Mouse (Mus musculus): Measurements from ENCODE around the gene Klhl33.
"Not testable (repeated sequence)": the region's sequence is repeated elsewhere in the genome, so short reads cannot be mapped to it uniquely, and the experiment has no call there.

Gene Klhl33

GRCm38 (mm10) chr14:50897374-50897765, at the start of gene Klhl33:
Gene Klhl33 (minus strand): TSS chr14:50897507.
- peak; percentile 42 for DNase-seq (ENCODE audit: low spot score)

GRCm38 (mm10) chr14:50945526-50945925, 48.2 kb upstream of the Klhl33 start:
- DNase-seq (ENCODE audit: low spot score): not testable (repeated sequence)

- not testable (repeated sequence) for DNase-seq (ENCODE audit: low spot score)
Observed at GRCm38 (mm10) chr14:50945081-50945480, 47.8 kb upstream of the Klhl33 start.

- peak; percentile 65 for DNase-seq (ENCODE audit: low spot score)
Observed at GRCm38 (mm10) chr14:50944668-50945033, 47.3 kb upstream of the Klhl33 start.

- DNase-seq (ENCODE audit: low spot score): peak; percentile 92
Observed at GRCm38 (mm10) chr14:50943932-50944667, 46.8 kb upstream of the Klhl33 start, which contains the start of gene Gm49342. Gene Gm49342 (plus strand): TSS chr14:50944517.

- DNase-seq (ENCODE audit: low spot score): no peak
Observed at GRCm38 (mm10) chr14:50938940-50939339, 41.6 kb upstream of the Klhl33 start.

- no peak for DNase-seq (ENCODE audit: low spot score)
Observed at GRCm38 (mm10) chr14:50938119-50938908, 41.0 kb upstream of the Klhl33 start.

- DNase-seq (ENCODE audit: low spot score): no peak
Observed at GRCm38 (mm10) chr14:50936649-50937048, 39.3 kb upstream of the Klhl33 start.

- no peak for DNase-seq (ENCODE audit: low spot score)
Observed at GRCm38 (mm10) chr14:50931493-50932020, 34.2 kb upstream of the Klhl33 start.

GRCm38 (mm10) chr14:50930754-50931492, 33.6 kb upstream of the Klhl33 start, which contains the start of the genes Pip4p1 and Pnp:
Gene Pip4p1 (minus strand): TSS chr14:50930856.
Gene Pnp (plus strand): TSS chr14:50931082.
- peak; percentile 98 for DNase-seq (ENCODE audit: low spot score)

GRCm38 (mm10) chr14:50930377-50930753, 33.1 kb upstream of the Klhl33 start:
- no peak for DNase-seq (ENCODE audit: low spot score)

GRCm38 (mm10) chr14:50929951-50930350, 32.6 kb upstream of the Klhl33 start:
- no peak for DNase-seq (ENCODE audit: low spot score)

GRCm38 (mm10) chr14:50927366-50927765, 30.1 kb upstream of the Klhl33 start:
- no peak for DNase-seq (ENCODE audit: low spot score)

GRCm38 (mm10) chr14:50925111-50925920, 28.0 kb upstream of the Klhl33 start:
- no peak for DNase-seq (ENCODE audit: low spot score)

GRCm38 (mm10) chr14:50924281-50925064, 27.2 kb upstream of the Klhl33 start, which contains the start of the genes Osgep and Apex1:
Gene Osgep (minus strand): TSS chr14:50924893.
Gene Apex1 (plus strand): TSS chr14:50924968.
- DNase-seq (ENCODE audit: low spot score): peak; percentile 99

GRCm38 (mm10) chr14:50923437-50923836, 26.1 kb upstream of the Klhl33 start:
- not testable (repeated sequence) for DNase-seq (ENCODE audit: low spot score)

- DNase-seq (ENCODE audit: low spot score): no peak
Observed at GRCm38 (mm10) chr14:50911356-50911755, 14.0 kb upstream of the Klhl33 start.

- DNase-seq (ENCODE audit: low spot score): no peak
Observed at GRCm38 (mm10) chr14:50908126-50908525, 10.8 kb upstream of the Klhl33 start.

- not testable (repeated sequence) for DNase-seq (ENCODE audit: low spot score)
Observed at GRCm38 (mm10) chr14:50905327-50905726, 8.0 kb upstream of the Klhl33 start.

- DNase-seq (ENCODE audit: low spot score): no peak
Observed at GRCm38 (mm10) chr14:50904828-50905129, 7.5 kb upstream of the Klhl33 start.

All from retina, embryonic 14.5 days (tissue).